Mouse (Mus musculus) heart, adult 18-20 months (tissue): Measurements from ENCODE around the gene Apbb1. TPM values are rescaled to one million over a fixed set of nuclear protein-coding genes. Genes with fewer than 3 reads are reported as not detected.
A peak's percentile ranks its signal among the peaks of the same experiment; 100 is the strongest.

Experiments used
- DNase-seq, 2 experiments: peaks; one replicate each; pipeline ENCODE4 v3.0.0; 2021 to 2022; ENCODE audit warnings: mixed read lengths in 1 of 2
- total RNA-seq, 2 experiments: library from RNA; stranded (reverse); gene quantifications; 2 replicates each; pipeline ENCODE4 v1.2.3; 2021

Gene Apbb1
- total RNA-seq, 2 experiments from 2014 or later, result 119 to 124 TPM

- DNase-seq, result no peak
Measured at GRCm38 (mm10) chr7:105519771-105520170, 61.7 kb downstream of the Apbb1 start.

GRCm38 (mm10) chr7:105519336-105519735, 62.1 kb downstream of the Apbb1 start:
- DNase-seq, result no peak

- no peak for DNase-seq
Measured at GRCm38 (mm10) chr7:105516669-105517360, 64.6 kb downstream of the Apbb1 start.

- peak; percentile 22 to 80 for DNase-seq
Measured at GRCm38 (mm10) chr7:105515178-105515577, 66.3 kb downstream of the Apbb1 start.

GRCm38 (mm10) chr7:105514561-105514960, 66.9 kb downstream of the Apbb1 start:
- no peak for DNase-seq

- DNase-seq, result no peak
Measured at GRCm38 (mm10) chr7:105513845-105514291, 67.6 kb downstream of the Apbb1 start.

- no peak for DNase-seq
Measured at GRCm38 (mm10) chr7:105510143-105510542, 71.3 kb downstream of the Apbb1 start.

Other genes starting within 250 kb of the Apbb1 start
- gene Olfr690, start 247.5 kb downstream of the Apbb1 start, total RNA-seq, result not detected
- gene Olfr691, start 239.4 kb downstream of the Apbb1 start, total RNA-seq, result not detected
- gene Olfr692, start 213.4 kb downstream of the Apbb1 start, total RNA-seq, result not detected
- not detected for gene Gm5901, start 206.6 kb downstream of the Apbb1 start, total RNA-seq
- gene Fam160a2, start 181.6 kb downstream of the Apbb1 start, total RNA-seq, result 10 to 100 TPM; 15.5 to 16.1 TPM
- gene Cnga4, start 177.1 kb downstream of the Apbb1 start, total RNA-seq, result not detected
- not detected for gene Cckbr, start 155.9 kb downstream of the Apbb1 start, total RNA-seq
- 10 to 100 TPM; 20.0 to 20.7 TPM for gene Cavin3, start 99.4 kb downstream of the Apbb1 start, total RNA-seq
- 100 to 1,000 TPM; 170 to 189 TPM for gene Smpd1, start 27.3 kb downstream of the Apbb1 start, total RNA-seq
- gene Hpx, start 18.5 kb upstream of the Apbb1 start, total RNA-seq, result not detected
- gene Trim3, start 51.9 kb upstream of the Apbb1 start, total RNA-seq, result 10 to 100 TPM; 20.7 to 21.3 TPM
- gene Timm10b, start 58.4 kb upstream of the Apbb1 start, total RNA-seq, result 10 to 100 TPM; 77.9 to 82.3 TPM
- 10 to 100 TPM; 11.6 to 12.4 TPM for gene Arfip2, start 58.8 kb upstream of the Apbb1 start, total RNA-seq
- 1 to 10 TPM; 3.1 to 5.9 TPM for gene Gm45799, start 58.9 kb upstream of the Apbb1 start, total RNA-seq
- under 1 TPM; 0.23 to 0.30 TPM for gene Dnhd1, start 69.2 kb upstream of the Apbb1 start, total RNA-seq
- gene Ilk, start 154.9 kb upstream of the Apbb1 start, total RNA-seq, result 10 to 100 TPM; 75.0 to 75.7 TPM
- gene Rrp8, start 155.7 kb upstream of the Apbb1 start, total RNA-seq, result 10 to 100 TPM in 1 of 2 experiments, 1 to 10 TPM in 1; 9.6 to 14.5 TPM
- gene Taf10, start 162.7 kb upstream of the Apbb1 start, total RNA-seq, result 100 to 1,000 TPM in 1 of 2 experiments, 10 to 100 TPM in 1; 94.8 to 120 TPM
- 10 to 100 TPM; 39.1 to 52.2 TPM for gene Tpp1, start 170.6 kb upstream of the Apbb1 start, total RNA-seq
- 1 to 10 TPM; 6.0 to 7.3 TPM for gene Dchs1, start 206.0 kb upstream of the Apbb1 start, total RNA-seq
- 100 to 1,000 TPM; 121 to 126 TPM for gene Mrpl17, start 229.4 kb upstream of the Apbb1 start, total RNA-seq